Mouse (Mus musculus) heart, embryonic 11.5 days (tissue): ENCODE results near the gene Panx3. TPM values are rescaled to one million over a fixed set of nuclear protein-coding genes. Genes with fewer than 3 reads are reported as not detected.

Experiments used
- ATAC-seq: fragments of 200-750 bp; cut with Nextera tagmentation; replicated peaks from 2 replicates; pipeline ENCODE4 v1.8.0; 2017; ENCODE audit warnings: moderate library complexity; ENCODE audit not compliant: insufficient number of reproducible peaks, low FRiP score, low TSS enrichment
- H3K27ac ChIP-seq: fragments of 300-500 bp; sonication (generic); 2 replicates; pipeline ENCODE4 v1.5.1; 2014; ENCODE audit warnings: mild to moderate bottlenecking, low read depth, low read length
- H3K27me3 ChIP-seq: fragments of 300-500 bp; sonication (generic); 2 replicates; pipeline ENCODE4 v1.6.1; 2014; ENCODE audit warnings: mild to moderate bottlenecking, low read length, mixed read lengths; ENCODE audit not compliant: control insufficient read depth, insufficient read depth
- H3K36me3 ChIP-seq: fragments of 300-500 bp; sonication (generic); 2 replicates; pipeline ENCODE4 v1.6.1; 2014; ENCODE audit warnings: mild to moderate bottlenecking, low read length, moderate library complexity, mixed read lengths; ENCODE audit not compliant: control insufficient read depth, insufficient read depth
- H3K4me1 ChIP-seq: fragments of 300-500 bp; sonication (generic); 2 replicates; pipeline ENCODE4 v1.6.1; 2014; ENCODE audit warnings: low read length; ENCODE audit not compliant: control insufficient read depth, insufficient read depth
- H3K4me2 ChIP-seq: fragments of 300-500 bp; sonication (generic); 2 replicates; pipeline ENCODE4 v1.6.1; 2014; ENCODE audit warnings: mild to moderate bottlenecking, moderate library complexity
- H3K4me3 ChIP-seq: fragments of 300-500 bp; sonication (generic); 2 replicates; pipeline ENCODE4 v1.5.1; 2014; ENCODE audit warnings: low read depth, low read length
- H3K9ac ChIP-seq: fragments of 300-500 bp; sonication (generic); 2 replicates; pipeline ENCODE4 v1.6.1; 2014; ENCODE audit warnings: mild to moderate bottlenecking, low read depth, low read length, moderate library complexity
- H3K9me3 ChIP-seq: fragments of 300-500 bp; sonication (generic); replicated peaks from 2 replicates; pipeline ENCODE4 v1.6.1; 2016; ENCODE audit warnings: low read length; ENCODE audit not compliant: control insufficient read depth
- WGBS: fragments of 180-500 bp; shearing (Covaris S2); extraction: QIAGEN DNeasy Blood & Tissue Kit; methylation state at CpG from one replicate; pipeline ENCODE4 v1.1.7; 2014; ENCODE audit not compliant: insufficient replicate concordance; 5-methylcytosine and 5-hydroxymethylcytosine counted together
- polyA plus RNA-seq: library from polyadenylated mRNA; unstranded; fragments of >200 nt; fragmentation: Nextera tagmentation; extraction: Ambion mirVana; gene quantifications from 2 replicates; pipeline ENCODE4 v1.2.1, GENCODE M21; 2014

Gene Panx3
- 0.08 and 0.10 TPM in 2 replicates for polyA plus RNA-seq

- no peak within 1 kb of the TSS for H3K4me2 ChIP-seq
- 66% methylated on average over 6 of the region's 6 CpGs for WGBS
Measured at GRCm38 (mm10) chr9:37669115-37669514, at the start of gene Panx3. Panx3 (minus strand) TSS chr9:37669235.

GRCm38 (mm10) chr9:37716150-37716549 is 47.1 kb upstream of the Panx3 start, which contains the start of gene Olfr160:
Olfr160 (minus strand) TSS chr9:37716250.
- ATAC-seq: no peak
- Histone ChIP-seq H3K9me3 (no peaks in the 10 kb centered on the region), H3K27ac (no peak within 1 kb of the TSS), H3K27me3 (no peaks in the 10 kb centered on the region), H3K4me3 (no peak within 1 kb of the TSS), H3K9ac (no peak within 1 kb of the TSS), H3K4me2 (no peak within 1 kb of the TSS), H3K4me1 (no peaks in the 10 kb centered on the region), H3K36me3 (no peaks in the 10 kb centered on the region)
- 84% methylated on average over 1 of the region's 1 CpGs for WGBS

More at GRCm38 (mm10) chr9:37669115-37669514, at the start of gene Panx3:
- Histone ChIP-seq H3K36me3 (no peaks in the 10 kb centered on the region), H3K4me3 (no peak within 1 kb of the TSS), H3K9me3 (no peaks in the 10 kb centered on the region), H3K9ac (no peak within 1 kb of the TSS), H3K27ac (no peak within 1 kb of the TSS), H3K27me3 (no peaks in the 10 kb centered on the region), H3K4me1 (peaks cover 12% of the 10 kb centered on the region)
- no peak for ATAC-seq

- no peak overlapping the region for H3K4me3 ChIP-seq
- H3K9me3 ChIP-seq: no peaks in the 10 kb centered on the region
- no peaks in the 10 kb centered on the region for H3K4me1 ChIP-seq
- ATAC-seq: no peak
- 57% methylated on average over 5 of the region's 5 CpGs for WGBS
- H3K9ac ChIP-seq: no peak overlapping the region
- no peaks in the 10 kb centered on the region for H3K36me3 ChIP-seq
- H3K27ac ChIP-seq: no peak overlapping the region
- no peaks in the 10 kb centered on the region for H3K27me3 ChIP-seq
- no peak overlapping the region for H3K4me2 ChIP-seq
Measured at GRCm38 (mm10) chr9:37689970-37690686, 21.1 kb upstream of the Panx3 start.

GRCm38 (mm10) chr9:37687941-37688303 is 18.9 kb upstream of the Panx3 start:
- no peak overlapping the region for H3K27ac ChIP-seq
- H3K4me1 ChIP-seq: no peaks in the 10 kb centered on the region
- H3K9ac ChIP-seq: no peak overlapping the region
- no peak overlapping the region for H3K4me2 ChIP-seq
- H3K4me3 ChIP-seq: no peak overlapping the region
- H3K36me3 ChIP-seq: no peaks in the 10 kb centered on the region
- no peak for ATAC-seq
- WGBS: 43% methylated on average over 3 of the region's 3 CpGs
- H3K27me3 ChIP-seq: no peaks in the 10 kb centered on the region
- no peaks in the 10 kb centered on the region for H3K9me3 ChIP-seq

GRCm38 (mm10) chr9:37687288-37687940 is 18.4 kb upstream of the Panx3 start:
- Histone ChIP-seq H3K9me3 (no peaks in the 10 kb centered on the region), H3K4me3 (no peak overlapping the region), H3K27ac (no peak overlapping the region), H3K9ac (no peak overlapping the region), H3K36me3 (no peaks in the 10 kb centered on the region), H3K27me3 (no peaks in the 10 kb centered on the region), H3K4me2 (no peak overlapping the region), H3K4me1 (no peaks in the 10 kb centered on the region)
- no peak for ATAC-seq
- 76% methylated on average over 3 of the region's 3 CpGs for WGBS

- no peak overlapping the region for H3K9ac ChIP-seq
Measured at GRCm38 (mm10) chr9:37681123-37681522, 12.1 kb upstream of the Panx3 start.

GRCm38 (mm10) chr9:37675287-37675686 is 6.3 kb upstream of the Panx3 start:
- Histone ChIP-seq H3K36me3 (no peaks in the 10 kb centered on the region), H3K4me3 (no peak overlapping the region), H3K9ac (no peak overlapping the region), H3K27me3 (no peaks in the 10 kb centered on the region), H3K4me1 (no peaks in the 10 kb centered on the region), H3K9me3 (no peaks in the 10 kb centered on the region), H3K4me2 (no peak overlapping the region), H3K27ac (no peak overlapping the region)
- no peak for ATAC-seq
- 84% methylated on average over 4 of the region's 4 CpGs for WGBS

More at GRCm38 (mm10) chr9:37681123-37681522, 12.1 kb upstream of the Panx3 start:
- Histone ChIP-seq H3K4me1 (no peaks in the 10 kb centered on the region), H3K27ac (no peak overlapping the region), H3K4me2 (no peak overlapping the region), H3K36me3 (no peaks in the 10 kb centered on the region), H3K27me3 (no peaks in the 10 kb centered on the region), H3K9me3 (no peaks in the 10 kb centered on the region), H3K4me3 (no peak overlapping the region)
- ATAC-seq: no peak
- 86% methylated on average over 1 of the region's 1 CpGs for WGBS

- no peak for ATAC-seq
- Histone ChIP-seq H3K4me2 (no peak overlapping the region), H3K4me3 (no peak overlapping the region), H3K9me3 (no peaks in the 10 kb centered on the region), H3K9ac (no peak overlapping the region), H3K36me3 (no peaks in the 10 kb centered on the region), H3K27me3 (no peaks in the 10 kb centered on the region), H3K27ac (no peak overlapping the region), H3K4me1 (peaks cover 7% of the 10 kb centered on the region)
- 82% methylated on average over 3 of the region's 3 CpGs for WGBS
Measured at GRCm38 (mm10) chr9:37670261-37670660, 1.2 kb upstream of the Panx3 start.
